Mouse (Mus musculus) gonadal fat pad, adult 2 months (tissue): ENCODE measurements around the gene Chsy1. TPM values are rescaled to one million over a fixed set of nuclear protein-coding genes. Genes with fewer than 3 reads are reported as not detected.

Experiments
- DNase-seq: peaks from one replicate; pipeline ENCODE4 v3.0.0-alpha.2; 2012; ENCODE audit warnings: low read depth
- polyA plus RNA-seq: library from polyadenylated mRNA; depleted of rRNA; stranded (reverse); fragments of >200 nt; gene quantifications from 2 replicates; pipeline ENCODE4 v1.2.3, GENCODE M21; 2012

Gene Chsy1
- polyA plus RNA-seq, 1 experiment, result 4.7 TPM

DNA sequence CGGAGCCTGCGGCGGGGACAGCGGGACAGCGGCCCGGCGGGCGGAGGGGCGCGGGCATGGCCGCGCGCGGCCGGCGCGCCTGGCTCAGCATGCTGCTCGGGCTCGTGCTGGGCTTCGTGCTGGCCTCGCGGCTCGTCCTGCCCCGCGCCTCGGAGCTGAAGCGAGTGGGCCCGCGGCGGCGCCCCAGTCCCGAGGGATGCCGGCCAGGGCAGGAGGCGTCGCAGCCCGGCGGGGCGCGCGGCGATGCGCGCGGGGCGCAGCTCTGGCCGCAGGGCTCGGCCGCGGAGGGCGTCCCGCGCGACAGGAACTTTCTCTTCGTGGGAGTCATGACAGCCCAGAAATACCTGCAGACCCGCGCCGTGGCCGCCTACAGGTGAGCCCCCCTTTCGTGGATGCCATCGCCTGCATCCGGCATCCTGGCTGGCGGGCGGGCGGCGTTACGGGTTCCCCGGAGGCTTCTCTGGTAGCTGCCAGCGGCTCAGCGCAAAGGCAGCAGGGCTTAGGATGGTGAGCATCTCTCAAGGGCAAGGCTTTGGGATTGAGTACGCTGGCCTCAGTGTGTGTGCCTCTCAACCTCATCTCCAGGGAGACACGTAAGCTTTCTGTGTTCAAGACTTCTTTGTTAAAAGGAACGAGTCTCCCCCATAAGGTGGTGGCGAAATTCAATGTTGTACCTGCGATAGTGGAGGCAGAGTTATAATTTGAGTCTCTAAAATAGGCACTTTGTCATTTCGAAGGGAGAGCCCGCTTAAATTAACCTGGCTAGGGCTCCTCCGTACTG lies 730 bp downstream of the Chsy1 start:
- DNase-seq, result no peak

DNA sequence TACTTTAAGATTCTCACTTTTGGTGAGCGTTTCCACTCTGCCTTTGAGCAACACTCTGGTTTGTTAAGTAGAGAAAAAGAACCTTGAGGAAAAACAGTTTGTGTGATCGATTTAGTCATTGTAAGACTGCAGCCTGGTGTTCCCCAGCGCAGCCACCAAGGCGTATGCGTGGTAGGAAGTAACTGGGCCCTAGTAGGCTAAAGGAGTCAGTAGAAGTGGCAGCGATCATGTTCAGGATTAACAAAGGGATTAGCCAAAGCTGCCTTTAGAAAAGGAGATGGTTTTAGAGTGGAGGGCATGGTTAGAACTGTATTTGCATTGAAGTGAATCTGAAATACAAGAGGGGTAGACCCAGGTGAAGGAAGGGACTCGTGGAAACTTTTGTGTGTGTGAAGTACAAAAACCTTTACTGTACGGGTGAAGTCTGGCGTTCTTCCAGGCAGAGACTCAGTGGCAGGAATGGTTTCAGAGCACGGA lies 1.4 kb downstream of the Chsy1 start:
- DNase-seq, result no peak

- no peak for DNase-seq
These were observed 1.9 kb downstream of the Chsy1 start for GRCm38 (mm10) chr7:66111211-66111610.

- no peak for DNase-seq
These were observed 4.2 kb downstream of the Chsy1 start for GRCm38 (mm10) chr7:66113561-66113960.

DNA sequence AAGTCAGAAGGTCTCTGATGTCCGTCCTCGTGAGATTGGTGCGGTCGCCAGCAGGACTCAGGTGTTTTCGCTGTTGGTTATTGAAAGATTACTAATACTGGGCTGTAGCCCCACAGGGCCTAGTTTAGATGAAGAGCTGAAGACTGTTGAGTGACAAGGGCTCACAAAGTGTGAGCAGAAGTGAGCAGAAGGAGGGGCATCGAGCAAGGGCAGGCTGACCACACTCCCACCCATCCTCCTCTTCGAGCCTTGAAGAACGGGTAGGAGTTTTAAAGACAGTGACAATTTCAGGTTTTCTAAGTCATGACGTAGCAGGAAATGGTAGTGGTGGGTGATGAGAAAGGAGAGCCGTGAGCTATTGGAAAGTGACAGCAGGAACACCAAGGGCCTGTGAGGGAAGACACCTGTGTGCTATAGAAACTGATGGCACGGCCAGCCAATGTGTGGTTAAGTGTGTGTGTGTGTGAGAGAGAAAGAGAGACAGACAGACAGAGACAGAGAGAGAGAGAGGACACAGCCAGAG lies 6.6 kb downstream of the Chsy1 start:
- DNase-seq, result no peak

- no peak for DNase-seq
These were observed 7.7 kb downstream of the Chsy1 start for GRCm38 (mm10) chr7:66116906-66117482.

GRCm38 (mm10) chr7:66118046-66118445 lies 8.7 kb downstream of the Chsy1 start:
- DNase-seq, result no peak

DNA sequence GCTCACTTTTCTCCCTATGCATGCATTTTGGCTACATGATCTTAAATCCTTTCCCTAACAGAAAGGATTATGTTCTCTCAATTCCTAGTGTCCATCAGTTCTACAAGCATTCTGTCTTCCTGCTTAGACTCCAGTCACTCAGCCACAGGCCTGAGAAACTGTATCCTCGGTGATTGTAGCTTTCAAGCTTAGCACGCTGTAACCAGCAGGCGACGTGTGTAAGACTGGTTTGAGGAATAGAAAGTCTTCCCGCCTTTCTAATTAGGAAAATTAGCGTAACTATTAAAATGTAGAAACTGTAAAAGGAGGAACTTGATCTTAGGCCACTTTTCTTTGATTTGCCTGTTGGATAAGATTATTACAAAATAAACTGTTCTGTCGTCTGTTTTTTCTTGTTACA lies 9.5 kb downstream of the Chsy1 start:
- DNase-seq, result no peak

- no peak for DNase-seq
These were observed 10.8 kb downstream of the Chsy1 start for GRCm38 (mm10) chr7:66120139-66120538.

DNA sequence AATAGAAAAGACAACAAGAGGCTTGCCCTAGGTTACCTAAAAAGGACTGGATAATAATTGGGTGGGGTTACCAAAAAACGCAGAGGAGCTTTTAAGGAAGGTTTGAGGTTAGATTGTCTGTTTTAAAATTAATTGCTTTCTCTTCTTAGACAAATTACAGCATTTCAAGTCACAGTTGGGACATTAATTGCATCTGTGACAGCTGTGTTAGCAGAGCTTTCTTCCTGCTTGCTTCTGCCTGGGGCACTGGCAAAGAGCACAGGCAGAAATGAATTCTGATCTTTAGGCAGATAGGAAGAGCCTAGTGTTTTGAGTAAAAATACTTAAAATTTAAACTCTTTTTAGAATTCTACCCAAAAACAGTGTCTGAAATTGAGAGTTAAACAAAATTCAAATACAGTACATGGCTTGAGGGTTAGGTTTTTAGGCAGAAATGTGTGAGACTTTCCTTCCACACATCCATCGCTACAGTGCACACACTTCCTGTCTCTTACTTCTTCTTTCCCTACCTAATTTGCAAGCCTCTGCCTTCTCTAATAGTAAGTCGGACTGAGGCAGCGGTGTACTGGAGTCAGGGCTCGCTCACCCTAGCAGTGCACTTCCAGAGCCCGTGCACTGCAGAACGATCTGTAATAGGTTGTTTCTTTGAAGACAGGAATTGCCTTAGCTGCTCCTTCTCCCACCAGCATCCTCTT lies 11.5 kb downstream of the Chsy1 start:
- no peak for DNase-seq

DNA sequence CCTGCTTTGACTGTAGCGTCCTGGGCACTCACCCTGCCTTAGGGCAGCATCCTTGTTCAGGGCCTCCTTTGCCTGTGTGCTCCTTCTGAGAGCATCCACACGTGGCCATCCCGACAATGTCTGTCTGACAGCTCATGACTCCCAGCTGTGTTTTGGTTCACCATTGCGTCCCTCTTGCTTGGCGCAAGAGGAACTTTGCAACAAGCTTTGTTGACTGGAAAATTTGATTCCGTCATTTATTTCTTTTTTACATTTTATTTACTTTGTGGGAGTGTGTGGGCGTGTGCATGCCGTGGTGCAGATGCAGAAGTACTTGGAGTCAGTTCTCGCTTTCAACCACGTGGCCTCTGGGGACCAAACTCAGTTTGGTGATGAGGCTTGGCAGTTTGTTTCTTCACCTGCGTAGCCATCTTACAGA lies 15.2 kb downstream of the Chsy1 start:
- no peak for DNase-seq

GRCm38 (mm10) chr7:66125368-66125767 lies 16.1 kb downstream of the Chsy1 start:
- DNase-seq, result no peak

GRCm38 (mm10) chr7:66127951-66128645 lies 18.8 kb downstream of the Chsy1 start:
- DNase-seq, result no peak

DNA sequence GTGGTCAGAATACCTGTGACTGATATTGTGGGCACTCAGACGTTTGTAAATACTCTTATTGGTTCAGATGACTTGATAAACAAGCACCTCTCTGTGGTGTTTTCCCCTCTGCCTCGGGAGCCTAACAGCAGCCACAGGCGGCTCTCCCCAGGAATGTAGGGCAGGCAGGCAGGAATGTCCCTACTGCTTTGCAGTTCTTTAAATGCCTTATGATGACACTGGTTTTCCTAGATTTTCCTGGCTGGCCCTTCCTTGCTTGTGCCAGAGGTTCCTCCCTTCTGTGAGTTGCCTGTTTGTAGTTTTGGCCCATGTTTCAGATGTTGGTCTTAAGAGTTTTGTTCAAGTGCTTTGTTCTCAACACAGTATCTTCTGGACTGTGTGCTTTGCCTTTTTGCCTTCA lies 19.5 kb downstream of the Chsy1 start:
- no peak for DNase-seq

- DNase-seq, result no peak
These were observed 21.0 kb downstream of the Chsy1 start for GRCm38 (mm10) chr7:66130296-66130695.

DNA sequence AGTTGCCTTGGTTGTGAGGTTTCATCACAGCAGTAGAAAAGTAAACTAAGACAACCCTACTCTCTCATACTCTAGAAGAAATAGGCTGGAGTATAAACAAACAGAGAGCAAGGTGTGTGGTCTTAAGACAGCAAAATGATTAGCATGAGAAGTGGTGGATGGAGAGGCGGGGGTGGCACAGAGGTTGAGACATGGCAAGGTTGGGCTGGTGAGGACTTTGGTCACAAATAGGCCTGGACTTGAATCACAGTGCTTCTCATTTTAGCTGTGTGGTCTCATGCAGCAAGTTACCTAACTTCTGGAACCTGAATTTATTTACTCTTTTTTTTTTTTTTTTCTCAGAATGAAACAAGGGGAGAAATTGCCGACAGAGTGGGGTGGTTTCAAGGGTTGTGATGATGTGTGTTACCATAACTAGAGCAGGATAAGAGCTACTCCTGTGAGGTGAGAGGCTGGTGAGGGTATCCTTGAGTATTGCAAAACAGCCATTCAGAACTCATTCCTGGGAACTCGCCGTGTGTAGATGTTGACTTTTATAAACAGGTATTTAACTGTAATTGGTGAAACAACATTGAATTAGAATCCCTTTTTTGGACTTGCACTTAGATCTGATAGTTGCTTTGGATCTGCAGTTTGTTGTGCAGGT lies 22.6 kb downstream of the Chsy1 start:
- no peak for DNase-seq

- peak; percentile 65 for DNase-seq
These were observed 24.8 kb downstream of the Chsy1 start for GRCm38 (mm10) chr7:66134154-66134553.

GRCm38 (mm10) chr7:66135644-66136043 lies 26.3 kb downstream of the Chsy1 start:
- DNase-seq, result no peak

DNA sequence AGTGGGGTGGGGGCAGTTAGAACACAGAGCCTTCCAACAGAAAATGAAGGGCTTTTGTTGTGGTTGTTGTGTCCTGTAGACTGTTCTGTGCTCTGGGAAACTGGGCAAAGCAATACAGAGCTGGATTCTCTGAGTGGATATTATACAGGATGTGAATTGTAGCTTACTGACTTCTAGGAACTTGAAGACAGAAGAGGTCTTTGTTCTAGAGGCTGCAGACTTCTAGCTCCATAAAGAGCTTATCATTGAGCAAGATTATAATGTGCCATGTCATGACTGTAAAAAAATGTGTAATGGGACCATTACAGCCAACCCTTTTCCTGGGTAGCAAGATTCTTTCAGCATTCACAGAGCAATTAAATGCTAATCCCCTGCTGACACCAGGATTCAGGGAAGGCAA lies 26.9 kb downstream of the Chsy1 start:
- no peak for DNase-seq

DNA sequence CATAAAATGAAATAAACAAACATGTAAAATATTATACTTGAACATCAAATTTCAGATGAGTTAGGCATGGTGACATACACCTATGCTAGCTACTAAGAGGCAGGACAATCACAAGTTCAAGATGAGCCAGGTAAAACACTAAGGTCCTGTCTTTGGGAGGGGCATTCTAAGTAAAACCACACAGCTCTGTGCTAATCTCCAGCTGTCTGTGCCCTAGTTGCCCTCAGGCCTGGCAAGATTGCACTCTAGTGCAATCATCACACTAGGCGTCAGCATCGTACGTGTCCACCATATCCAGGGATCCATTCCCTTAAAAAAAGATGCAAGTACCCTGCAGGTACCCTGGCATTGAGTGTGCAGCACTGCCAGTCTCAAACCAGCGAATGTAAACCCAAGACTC lies 28.0 kb downstream of the Chsy1 start:
- no peak for DNase-seq

DNA sequence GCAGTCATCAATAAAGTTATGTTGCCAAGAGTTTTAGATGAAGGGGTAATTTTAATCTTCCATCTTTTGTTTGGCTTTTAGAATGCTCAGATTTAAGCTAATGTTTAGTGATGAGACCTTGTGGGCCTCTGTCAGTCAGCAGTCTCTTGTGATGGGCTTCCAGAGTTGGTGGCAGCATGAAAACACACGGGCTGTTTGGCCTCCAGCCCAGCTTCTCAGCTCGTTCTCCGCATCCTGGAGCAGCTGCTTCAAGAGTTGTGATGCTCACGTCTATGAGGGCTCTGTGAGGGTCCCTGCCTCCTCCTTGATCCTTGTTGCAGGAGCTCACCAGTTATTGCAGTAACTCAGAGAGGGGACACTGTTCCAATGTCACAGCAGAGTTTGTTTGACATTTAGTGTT lies 29.0 kb downstream of the Chsy1 start:
- DNase-seq, result no peak

DNA sequence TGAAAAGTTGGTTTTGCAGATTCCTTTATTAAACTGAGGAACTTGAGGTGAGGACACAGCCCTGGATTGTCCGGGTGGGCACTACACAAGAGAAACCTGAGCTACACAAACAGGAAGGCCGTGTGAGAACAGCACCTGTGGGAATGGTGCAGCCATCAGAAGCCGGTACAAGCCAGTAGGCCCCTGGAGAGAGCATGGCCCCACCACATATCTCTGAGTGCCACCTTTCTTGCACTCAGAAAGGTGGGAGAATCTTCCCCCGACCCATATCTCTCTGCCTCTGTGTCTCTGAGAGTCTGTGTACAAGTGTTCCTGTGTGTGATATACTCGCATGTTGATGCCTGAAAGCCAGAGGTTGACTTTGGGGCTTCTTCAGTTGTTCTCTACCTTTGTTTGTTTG lies 29.6 kb downstream of the Chsy1 start:
- no peak for DNase-seq
